Mouse (Mus musculus): Measurements from ENCODE around the gene Myo16.

The Myo16 gene

GRCm38 (mm10) chr8:10606028-10606815 lies 452.5 kb downstream of the Myo16 start:
- peak; percentile 6 for DNase-seq (ENCODE audit: extremely low read depth, low read depth)

GRCm38 (mm10) chr8:10606816-10607209 lies 453.1 kb downstream of the Myo16 start:
- no peak for DNase-seq (ENCODE audit: extremely low read depth, low read depth)

- no peak for DNase-seq (ENCODE audit: extremely low read depth, low read depth)
Observed at GRCm38 (mm10) chr8:10611636-10612035, 457.9 kb downstream of the Myo16 start.

GRCm38 (mm10) chr8:10613371-10613770 lies 459.7 kb downstream of the Myo16 start:
- DNase-seq (ENCODE audit: extremely low read depth, low read depth), result no peak

- DNase-seq (ENCODE audit: extremely low read depth, low read depth), result no peak
Observed at GRCm38 (mm10) chr8:10619689-10620088, 466.0 kb downstream of the Myo16 start.

- DNase-seq (ENCODE audit: extremely low read depth, low read depth), result no peak
Observed at GRCm38 (mm10) chr8:10625262-10625661, 471.6 kb downstream of the Myo16 start.

- no peak for DNase-seq (ENCODE audit: extremely low read depth, low read depth)
Observed at GRCm38 (mm10) chr8:10628725-10629124, 475.0 kb downstream of the Myo16 start.

GRCm38 (mm10) chr8:10629862-10630261 lies 476.2 kb downstream of the Myo16 start:
- no peak for DNase-seq (ENCODE audit: extremely low read depth, low read depth)

- no peak for DNase-seq (ENCODE audit: extremely low read depth, low read depth)
Observed at GRCm38 (mm10) chr8:10631006-10631405, 477.3 kb downstream of the Myo16 start.

- no peak for DNase-seq (ENCODE audit: extremely low read depth, low read depth)
Observed at GRCm38 (mm10) chr8:10632603-10633002, 478.9 kb downstream of the Myo16 start.

GRCm38 (mm10) chr8:10633360-10634140 lies 479.8 kb downstream of the Myo16 start:
- no peak for DNase-seq (ENCODE audit: extremely low read depth, low read depth)

- no peak for DNase-seq (ENCODE audit: extremely low read depth, low read depth)
Observed at GRCm38 (mm10) chr8:10634421-10634820, 480.7 kb downstream of the Myo16 start.

- DNase-seq (ENCODE audit: extremely low read depth, low read depth), result no peak
Observed at GRCm38 (mm10) chr8:10638871-10639270, 485.2 kb downstream of the Myo16 start.

GRCm38 (mm10) chr8:10640176-10640810 lies 486.6 kb downstream of the Myo16 start:
- no peak for DNase-seq (ENCODE audit: extremely low read depth, low read depth)

GRCm38 (mm10) chr8:10640859-10641258 lies 487.1 kb downstream of the Myo16 start:
- DNase-seq (ENCODE audit: extremely low read depth, low read depth), result no peak

GRCm38 (mm10) chr8:10641343-10641742 lies 487.6 kb downstream of the Myo16 start:
- DNase-seq (ENCODE audit: extremely low read depth, low read depth), result no peak

GRCm38 (mm10) chr8:10643244-10643643 lies 489.5 kb downstream of the Myo16 start:
- DNase-seq (ENCODE audit: extremely low read depth, low read depth), result no peak

GRCm38 (mm10) chr8:10644481-10644880 lies 490.8 kb downstream of the Myo16 start:
- no peak for DNase-seq (ENCODE audit: extremely low read depth, low read depth)

- no peak for DNase-seq (ENCODE audit: extremely low read depth, low read depth)
Observed at GRCm38 (mm10) chr8:10645740-10646139, 492.0 kb downstream of the Myo16 start.

GRCm38 (mm10) chr8:10646485-10646884 lies 492.8 kb downstream of the Myo16 start:
- DNase-seq (ENCODE audit: extremely low read depth, low read depth), result no peak

- no peak for DNase-seq (ENCODE audit: extremely low read depth, low read depth)
Observed at GRCm38 (mm10) chr8:10651546-10652315, 498.0 kb downstream of the Myo16 start.
